Mouse (Mus musculus): ENCODE results near the gene Vmn2r116. TPM values are rescaled to one million over a fixed set of nuclear protein-coding genes. Genes with fewer than 3 reads are reported as not detected.
"Not testable (repeated sequence)": the region's sequence is repeated elsewhere in the genome, so short reads cannot be mapped to it uniquely, and the experiment has no call there.

Vmn2r116 gene
- polyA plus RNA-seq (2012; fragmentation: generic; extraction: Trizol) = not detected

DNA sequence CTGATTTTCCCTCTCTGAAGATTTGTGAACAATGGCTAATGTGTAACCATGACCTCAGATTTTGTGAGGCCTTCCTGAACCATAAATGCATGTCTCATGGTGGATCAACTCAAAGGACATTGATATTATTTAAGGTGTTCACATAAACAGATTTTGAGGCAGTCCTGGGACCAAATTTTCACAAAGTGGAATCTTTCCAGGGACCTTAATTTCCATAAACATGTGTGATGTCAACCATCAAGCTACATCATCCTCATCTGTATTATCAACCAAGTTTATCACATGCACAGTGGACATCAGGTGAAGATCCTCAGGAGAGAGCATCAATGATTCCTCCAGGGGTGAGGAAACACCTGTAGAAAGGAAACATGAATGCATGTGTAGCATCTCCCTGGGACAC lies at the start of gene Vmn2r116:
TSS of gene Vmn2r116 (plus strand) at position 301 of the 400 bp plus-strand sequence.
- H3K4me3 ChIP-seq; H3K36me3 ChIP-seq (ENCODE audit: control insufficient read depth, insufficient read depth); H3K4me2 ChIP-seq (ENCODE audit: low read depth); H3K79me2 ChIP-seq (ENCODE audit: control insufficient read depth, insufficient read depth); H3K27me3 ChIP-seq (ENCODE audit: control insufficient read depth, insufficient read depth, insufficient read length); H3ac ChIP-seq (ENCODE audit: control insufficient read depth, insufficient read length): not testable (repeated sequence)

GRCm38 (mm10) chr17:23343441-23343840 lies 41.0 kb upstream of the Vmn2r116 start, which contains the start of gene Vmn2r115:
Gene Vmn2r115, plus strand, starts transcription at chr17:23343741.
- not testable (repeated sequence) for H3K27me3 ChIP-seq (ENCODE audit: control insufficient read depth, insufficient read depth, insufficient read length); H3K4me3 ChIP-seq; H3K36me3 ChIP-seq (ENCODE audit: control insufficient read depth, insufficient read depth); H3K79me2 ChIP-seq (ENCODE audit: control insufficient read depth, insufficient read depth); H3K4me2 ChIP-seq (ENCODE audit: low read depth); H3ac ChIP-seq (ENCODE audit: control insufficient read depth, insufficient read length)

- H3K4me2 ChIP-seq (ENCODE audit: low read depth) = no peak overlapping the region
- H3K79me2 ChIP-seq (ENCODE audit: control insufficient read depth, insufficient read depth) = no peaks in the 10 kb centered on the region
- no peaks in the 10 kb centered on the region for H3K36me3 ChIP-seq (ENCODE audit: control insufficient read depth, insufficient read depth)
- TF ChIP-seq POLR2AphosphoS2 (IDR thresholded peaks at IDR 0.05; ENCODE audit: insufficient read length, low read depth) (no peak), E2F4 (IDR thresholded peaks at IDR 0.05; ENCODE audit: insufficient read depth) (no peak), TCF3 (IDR thresholded peaks at IDR 0.05; ENCODE audit: insufficient read length, low read depth) (no peak), SRF (IDR thresholded peaks at IDR 0.05; ENCODE audit: control insufficient read depth, insufficient read length, low read depth) (no peak)
- H3ac ChIP-seq (ENCODE audit: control insufficient read depth, insufficient read length) = no peak overlapping the region
- H3K27me3 ChIP-seq (ENCODE audit: control insufficient read depth, insufficient read depth, insufficient read length) = no peaks in the 10 kb centered on the region
- H3K4me3 ChIP-seq = no peak overlapping the region
Measured at GRCm38 (mm10) chr17:23351644-23352043, 32.8 kb upstream of the Vmn2r116 start.

GRCm38 (mm10) chr17:23433150-23433679 lies 48.8 kb downstream of the Vmn2r116 start:
- Histone ChIP-seq H3K27me3 (ENCODE audit: control insufficient read depth, insufficient read depth, insufficient read length) (no peaks in the 10 kb centered on the region), H3K4me2 (ENCODE audit: low read depth) (no peak overlapping the region), H3K36me3 (ENCODE audit: control insufficient read depth, insufficient read depth) (no peaks in the 10 kb centered on the region), H3K4me3 (no peak overlapping the region), H3K79me2 (ENCODE audit: control insufficient read depth, insufficient read depth) (no peaks in the 10 kb centered on the region), H3ac (ENCODE audit: control insufficient read depth, insufficient read length) (no peak overlapping the region)
- TF ChIP-seq REST (IDR thresholded peaks at IDR 0.05; ENCODE audit: insufficient read depth, insufficient read length) (no peak), TCF12 (IDR thresholded peaks at IDR 0.05; ENCODE audit: insufficient read depth, poor library complexity, severe bottlenecking) (no peak), SRF (IDR thresholded peaks at IDR 0.05; ENCODE audit: control insufficient read depth, insufficient read length, low read depth) (no peak), MAX (IDR thresholded peaks at IDR 0.05; ENCODE audit: low read depth) (no peak), E2F4 (IDR thresholded peaks at IDR 0.05; ENCODE audit: insufficient read depth) (no peak), MYOD1 (IDR thresholded peaks at IDR 0.05; ENCODE audit: control insufficient read depth in 1 of 3, insufficient read length in 2 of 3, low read depth in 2 of 3) (no peak), CEBPB (IDR thresholded peaks at IDR 0.05; ENCODE audit: insufficient read depth, poor library complexity, severe bottlenecking) (no peak), POLR2AphosphoS2 (IDR thresholded peaks at IDR 0.05; ENCODE audit: insufficient read length, low read depth) (no peak), MYOG (IDR thresholded peaks at IDR 0.05; ENCODE audit: control insufficient read depth in 1 of 3, insufficient read depth in 1 of 3, insufficient read length in 2 of 3, low read depth in 2 of 3) (no peak), POLR2A (IDR thresholded peaks at IDR 0.05; ENCODE audit: insufficient read length, low read depth) (no peak), USF1 (IDR thresholded peaks at IDR 0.05; ENCODE audit: low read depth) (no peak), TCF3 (IDR thresholded peaks at IDR 0.05; ENCODE audit: insufficient read length, low read depth) (no peak)

Other genes starting within 250 kb of the Vmn2r116 start
- gene Zfp40, start 191.4 kb upstream of the Vmn2r116 start, polyA plus RNA-seq (2012; fragmentation: generic; extraction: Trizol) = 0.82 TPM
- gene Vmn2r114, start 72.1 kb upstream of the Vmn2r116 start, polyA plus RNA-seq (2012; fragmentation: generic; extraction: Trizol) = not detected
- gene Vmn2r115, start 40.9 kb upstream of the Vmn2r116 start, polyA plus RNA-seq (2012; fragmentation: generic; extraction: Trizol) = not detected
- not detected for gene Vmn2r117, start 95.1 kb downstream of the Vmn2r116 start, polyA plus RNA-seq (2012; fragmentation: generic; extraction: Trizol)
- 9.9 TPM for gene Zfp213, start 179.6 kb downstream of the Vmn2r116 start, polyA plus RNA-seq (2012; fragmentation: generic; extraction: Trizol)
- gene Zfp13, start 214.9 kb downstream of the Vmn2r116 start, polyA plus RNA-seq (2012; fragmentation: generic; extraction: Trizol) = 5.1 TPM
- gene Zscan10, start 216.3 kb downstream of the Vmn2r116 start, polyA plus RNA-seq (2012; fragmentation: generic; extraction: Trizol) = 0.02 TPM